Mouse (Mus musculus) olfactory bulb, adult 2 months (tissue): Measurements from ENCODE around the gene Col18a1. TPM values are rescaled to one million over a fixed set of nuclear protein-coding genes. Genes with fewer than 3 reads are reported as not detected.

Experiments used
- H3K27ac ChIP-seq: fragments of 200-500 bp; 2 replicates; pipeline ENCODE4 v1.5.1; 2012; ENCODE audit warnings: low read depth, low read length; ENCODE audit not compliant: insufficient read depth
- H3K4me1 ChIP-seq: fragments of 200-500 bp; 2 replicates; pipeline ENCODE4 v1.6.1; 2012; ENCODE audit warnings: low read length; ENCODE audit not compliant: control insufficient read depth, insufficient read depth
- H3K4me3 ChIP-seq: fragments of 200-500 bp; 2 replicates; pipeline ENCODE4 v1.5.1; 2012; ENCODE audit warnings: mild to moderate bottlenecking, low read depth, low read length, moderate library complexity; ENCODE audit not compliant: insufficient read depth
- CTCF ChIP-seq: fragments of 200-500 bp; IDR thresholded peaks from 2 replicates; pipeline ENCODE4 v1.5.1; 2012; ENCODE audit warnings: low read depth, mild to moderate bottlenecking, low read length, moderate library complexity; ENCODE audit not compliant: insufficient read depth
- POLR2A ChIP-seq: fragments of 200-500 bp; IDR thresholded peaks from 2 replicates; pipeline ENCODE4 v1.6.1; 2012; ENCODE audit warnings: mild to moderate bottlenecking, low read depth, low read length, moderate library complexity; ENCODE audit not compliant: insufficient read depth
- WGBS: fragments of 180-500 bp; shearing (Covaris S2); methylation state at CpG from one replicate; pipeline ENCODE4 v1.1.7; 2018; 5-methylcytosine and 5-hydroxymethylcytosine counted together
- polyA plus RNA-seq: library from polyadenylated mRNA; stranded (reverse); fragments of >200 nt; gene quantifications from 2 replicates; pipeline ENCODE4 v1.2.4, GENCODE M21; 2012; ENCODE audit warnings: low replicate concordance; ENCODE audit not compliant: missing spikeins, insufficient read depth, insufficient read length

Col18a1 gene
- polyA plus RNA-seq, 1 experiment: not detected

DNA sequence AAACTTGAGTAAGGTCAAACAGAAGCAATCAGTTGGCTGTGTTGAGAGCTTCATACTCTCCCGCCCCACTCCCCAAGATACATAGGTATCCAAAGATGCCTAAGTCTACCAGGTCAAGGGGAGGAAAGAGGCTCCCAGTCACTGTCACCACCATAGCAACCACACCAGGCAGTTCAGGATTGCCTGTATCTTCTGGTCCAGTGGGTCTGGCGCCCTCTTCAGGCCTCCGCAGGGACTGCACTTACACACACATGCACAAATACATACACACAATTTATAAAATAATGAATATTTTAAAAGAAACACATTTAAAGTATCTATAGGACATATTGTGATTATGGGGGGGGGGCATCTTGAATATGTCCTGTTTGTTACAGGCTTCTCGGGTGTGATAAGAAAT lies 45.8 kb downstream of the Col18a1 start:
- no peak overlapping the region for H3K27ac ChIP-seq
- peaks cover 4% of the 10 kb centered on the region; the same call in 1 of the 2 replicates for H3K4me1 ChIP-seq
- TF ChIP-seq POLR2A (no peak), CTCF (no peak)
- no peak overlapping the region for H3K4me3 ChIP-seq
- 89% methylated on average over 4 of the region's 4 CpGs for WGBS

DNA sequence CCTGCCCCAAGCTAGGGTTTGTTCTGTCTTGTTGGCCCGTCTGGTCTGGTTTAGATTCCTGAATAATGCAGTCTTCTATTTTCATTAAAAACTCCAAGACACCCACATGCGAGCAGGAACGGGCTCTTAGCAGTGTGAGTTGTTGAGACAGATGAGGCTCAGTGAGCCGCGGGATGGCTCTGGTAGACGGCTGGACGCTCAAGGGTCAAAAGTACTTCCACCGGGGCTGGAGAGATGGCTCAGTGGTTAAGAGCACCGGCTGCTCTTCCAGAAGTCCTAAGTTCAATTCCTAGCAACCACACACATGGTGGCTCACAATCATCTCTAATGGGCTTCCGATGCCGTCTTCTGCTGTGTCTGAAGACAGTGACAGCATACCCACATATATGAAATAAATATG lies 46.9 kb downstream of the Col18a1 start:
- no peak overlapping the region for H3K27ac ChIP-seq
- peaks cover under 1% of the 10 kb centered on the region; the same call in 1 of the 2 replicates for H3K4me1 ChIP-seq
- no peak overlapping the region for H3K4me3 ChIP-seq
- 84% methylated on average over 11 of the region's 11 CpGs for WGBS
- TF ChIP-seq CTCF: no peak
- no peak for TF ChIP-seq POLR2A

DNA sequence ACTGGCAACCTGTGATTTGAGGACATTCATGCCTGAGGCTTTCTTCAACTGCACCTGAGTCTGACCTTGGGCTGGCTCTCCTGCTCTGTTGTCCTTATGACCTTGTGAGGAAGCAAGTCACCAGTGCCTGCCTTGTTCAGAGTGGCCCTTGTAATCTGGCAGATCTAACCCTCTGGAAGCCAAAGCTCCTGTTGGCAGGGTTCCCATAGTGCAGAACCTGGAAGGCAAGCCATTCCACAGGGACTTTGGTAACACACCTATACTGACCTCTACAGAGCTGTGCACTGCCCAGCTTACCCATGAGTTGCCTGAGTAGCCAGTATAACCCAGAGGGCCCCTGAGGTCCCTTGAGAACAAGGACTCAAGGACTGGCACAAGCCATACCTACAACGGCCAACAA lies 48.0 kb downstream of the Col18a1 start:
- H3K27ac ChIP-seq: no peak overlapping the region
- TF ChIP-seq CTCF: no peak
- no peak for TF ChIP-seq POLR2A
- H3K4me3 ChIP-seq: no peak overlapping the region
- H3K4me1 ChIP-seq: no peaks in the 10 kb centered on the region; the same call in 1 of the 2 replicates
- 100% methylated on average over 1 of the region's 1 CpGs for WGBS

DNA sequence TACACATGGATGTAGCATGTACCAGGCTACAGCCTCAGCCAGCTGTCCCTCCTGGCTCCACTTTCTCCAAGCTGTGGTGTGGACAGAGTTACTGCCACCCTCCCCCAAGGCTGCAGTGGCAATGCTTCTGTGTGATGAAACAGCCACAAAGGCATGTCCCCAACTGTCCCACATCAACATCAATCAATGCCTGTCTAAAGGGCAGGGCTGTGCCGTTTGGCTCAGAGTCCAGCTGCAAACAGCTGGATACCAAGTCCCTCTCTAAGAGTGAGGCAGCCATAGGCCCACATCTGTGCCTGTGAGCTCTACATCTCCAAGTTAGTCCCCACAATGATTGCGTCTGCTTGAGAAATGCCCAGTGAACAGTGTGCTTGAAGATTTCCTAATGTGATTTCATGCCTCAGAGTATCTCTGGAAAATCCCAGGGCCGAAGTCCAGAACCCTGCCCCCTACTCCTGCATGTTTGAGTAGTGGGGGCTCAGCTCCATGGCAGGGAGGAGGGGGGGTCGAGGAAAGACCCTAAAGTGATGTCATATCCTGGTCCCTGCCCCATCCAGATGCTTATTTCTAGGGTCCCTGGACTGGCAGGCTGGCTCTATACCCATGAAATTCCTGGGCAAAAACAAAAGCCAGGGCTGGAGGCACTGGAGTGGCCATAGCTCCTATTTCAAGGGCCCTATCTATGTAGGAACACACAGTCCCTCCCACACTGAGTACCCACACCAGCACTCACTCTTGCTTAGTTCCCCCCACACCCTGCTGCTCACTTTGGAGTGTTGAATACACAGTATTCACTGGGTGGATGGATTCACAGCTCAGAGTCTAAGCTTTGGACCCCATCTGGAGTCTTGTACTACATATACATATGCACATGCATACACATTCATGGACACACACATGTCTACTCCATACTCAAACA lies 49.6 kb downstream of the Col18a1 start:
- no peak for TF ChIP-seq CTCF
- no peak for TF ChIP-seq POLR2A
- H3K27ac ChIP-seq: no peak overlapping the region
- H3K4me3 ChIP-seq: no peak overlapping the region
- H3K4me1 ChIP-seq: no peaks in the 10 kb centered on the region; the same call in 1 of the 2 replicates
- WGBS: 38% methylated on average over 4 of the region's 4 CpGs

DNA sequence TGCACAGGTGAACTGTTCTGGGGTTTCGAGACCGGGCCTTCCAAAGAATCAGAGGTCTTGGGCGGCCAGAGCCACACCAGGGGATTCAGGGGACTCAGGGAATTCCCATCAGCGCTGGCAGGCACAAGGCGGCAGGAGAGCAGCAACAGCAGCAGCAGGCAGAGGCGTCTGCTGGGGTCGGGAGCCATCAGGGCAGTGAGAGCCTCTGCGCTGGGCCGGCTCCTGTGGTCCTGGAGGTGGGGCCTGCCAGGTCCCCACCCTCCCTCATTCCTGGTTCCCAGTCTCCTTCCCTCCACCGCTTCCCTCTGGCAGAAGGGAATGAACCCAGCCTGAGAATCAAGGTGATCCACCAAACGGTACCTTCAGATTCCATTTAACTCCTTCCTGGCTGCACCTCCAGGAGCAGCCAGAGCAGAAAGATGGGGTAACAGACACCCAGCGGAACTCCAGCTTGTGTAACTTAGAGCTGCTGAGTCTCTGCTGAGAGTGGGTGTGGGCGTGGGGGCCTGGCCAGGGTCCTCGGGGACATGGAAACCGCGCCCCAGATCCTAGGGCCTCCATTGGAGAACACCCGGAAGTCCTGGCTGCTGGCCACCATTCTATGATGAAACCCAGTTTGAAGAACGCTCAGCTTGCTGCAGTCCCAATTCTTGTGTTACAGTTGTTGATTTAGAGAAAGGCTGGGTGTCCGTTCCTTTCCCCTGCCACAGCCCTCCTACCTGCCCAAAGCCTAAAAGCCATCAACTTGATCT lies 52.7 kb downstream of the Col18a1 start:
- H3K4me3 ChIP-seq: no peak overlapping the region
- H3K4me1 ChIP-seq: no peaks in the 10 kb centered on the region; the same call in 1 of the 2 replicates
- no peak for TF ChIP-seq POLR2A
- TF ChIP-seq CTCF: no peak
- no peak overlapping the region for H3K27ac ChIP-seq
- whole genome bisulfite sequencing: 73% methylated on average over 19 of the region's 19 CpGs

DNA sequence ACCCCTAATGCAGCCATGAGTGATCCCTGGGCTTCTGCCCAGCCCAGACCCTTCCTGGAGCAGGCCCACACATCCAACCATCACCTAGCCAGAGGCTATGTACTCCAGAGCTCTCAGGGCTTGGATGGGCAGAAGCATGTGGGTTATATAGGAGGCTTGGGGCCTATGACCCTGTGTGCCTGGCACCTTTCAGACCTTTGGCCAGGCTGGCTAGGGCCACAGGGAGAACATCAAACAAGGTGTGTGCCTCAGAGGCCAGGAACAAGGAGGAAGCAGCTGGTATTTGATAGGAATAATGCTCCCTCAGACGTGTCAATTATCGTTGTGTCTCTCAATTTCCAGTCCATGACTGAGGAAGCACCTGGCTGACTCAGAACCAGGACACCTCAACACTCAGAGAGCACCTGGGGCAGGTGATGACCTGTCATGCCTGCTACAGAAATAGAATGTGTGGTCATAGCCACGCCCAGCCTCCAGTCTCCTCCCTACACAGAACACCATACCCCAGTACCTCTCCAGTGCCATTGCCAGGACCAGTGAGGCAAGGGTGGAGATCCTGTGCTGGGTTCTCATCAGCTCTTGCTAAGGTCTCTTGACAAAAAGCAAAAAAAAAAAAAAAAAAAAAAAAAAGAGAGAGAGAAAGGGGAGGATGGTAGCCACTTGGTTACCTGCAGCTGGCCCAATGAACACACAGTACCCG lies 54.6 kb downstream of the Col18a1 start:
- TF ChIP-seq CTCF (no peak), POLR2A (no peak)
- Histone ChIP-seq H3K27ac (no peak overlapping the region), H3K4me3 (no peak overlapping the region), H3K4me1 (no peaks in the 10 kb centered on the region; the same call in 1 of the 2 replicates)
- WGBS: 93% methylated on average over 4 of the region's 4 CpGs

DNA sequence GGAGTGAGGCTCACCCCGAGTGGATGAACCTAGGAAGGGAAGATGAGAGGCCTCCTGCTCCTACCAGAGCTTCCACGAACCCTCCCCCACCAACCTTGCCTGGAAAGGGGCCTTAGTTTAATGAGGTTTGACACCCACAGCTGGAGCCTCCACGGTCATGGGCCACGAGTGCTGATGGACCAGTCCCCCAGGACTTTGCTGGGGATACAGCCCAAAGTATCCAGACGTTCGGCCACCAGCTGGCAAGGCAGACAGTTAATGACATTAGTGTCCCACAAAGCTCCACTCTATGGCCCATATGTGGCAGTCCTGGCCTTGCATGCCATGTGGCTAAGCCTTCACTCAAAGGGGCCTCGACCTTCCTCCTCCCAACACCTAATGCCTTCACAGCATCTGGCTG lies 55.5 kb downstream of the Col18a1 start:
- H3K27ac ChIP-seq: no peak overlapping the region
- H3K4me1 ChIP-seq: no peaks in the 10 kb centered on the region
- TF ChIP-seq CTCF (no peak), POLR2A (no peak)
- H3K4me3 ChIP-seq: no peak overlapping the region
- WGBS: 92% methylated on average over 7 of the region's 7 CpGs

DNA sequence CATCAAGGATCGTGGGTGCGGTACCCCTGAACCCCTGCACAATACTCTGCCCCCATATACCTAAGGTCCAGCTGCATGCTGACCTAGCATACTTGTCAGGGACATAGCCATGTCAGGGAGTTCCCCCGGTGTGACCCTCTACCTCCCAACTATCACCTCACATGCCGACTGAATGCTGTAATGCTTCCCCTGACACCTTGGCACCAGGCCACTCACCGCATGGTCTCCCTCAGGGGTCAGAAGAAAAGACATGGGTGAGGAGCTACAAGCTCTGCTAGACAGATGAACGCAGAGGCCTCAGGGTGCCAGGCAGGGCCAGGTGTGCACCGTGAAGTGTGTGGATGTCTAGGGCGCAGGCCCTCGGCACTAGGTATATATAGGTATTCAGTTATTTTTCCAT lies 56.3 kb downstream of the Col18a1 start:
- Histone ChIP-seq H3K4me1 (no peaks in the 10 kb centered on the region), H3K4me3 (no peak overlapping the region), H3K27ac (no peak overlapping the region)
- WGBS: 92% methylated on average over 9 of the region's 9 CpGs
- no peak for TF ChIP-seq CTCF
- no peak for TF ChIP-seq POLR2A
